8 mouse cellular contexts compared by ENCODE assay signal in genomic region chr10:13965974-13966829, GRCm38 (mm10). TPM values are rescaled to one million over a fixed set of nuclear protein-coding genes. Genes with fewer than 3 reads are reported as not detected.
DNase-seq lines count a peak whose midpoint lies in the region; ATAC-seq and TF ChIP-seq lines count a peak whose summit lies in the region.

Gene Hivep2 (plus strand): TSS chr10:13966075.

- peaks cover 5% of the 10 kb centered on the region for H3K4me1 ChIP-seq in forebrain, embryonic 16.5 days (replicated peaks; ENCODE audit: control insufficient read depth, insufficient read depth, low read length)
- no peaks in the 10 kb centered on the region for H3K4me1 ChIP-seq in lung, postnatal 0 days (ENCODE audit: insufficient read depth, low read depth, low read length)

- peak within 1 kb of the TSS; percentile 71 for H3K4me3 ChIP-seq in forebrain, embryonic 16.5 days (replicated peaks; ENCODE audit: low read length)
- peak within 1 kb of the TSS; percentile 95 for H3K4me3 ChIP-seq in lung, postnatal 0 days (ENCODE audit: low read depth, low read length)

- no peak for TF ChIP-seq EP300 in lung, postnatal 0 days (IDR thresholded peaks at IDR 0.05)

- peak; percentile 70 for DNase-seq in ES-CJ7 (ENCODE audit: low read depth, low spot score)
- DNase-seq in brain, adult 2 months (ENCODE audit: low read depth, low spot score), result peak; percentile 61
- peak; percentile 71 for DNase-seq in heart, postnatal 4 days
- peak; percentile 58 to 65 for DNase-seq in layer of hippocampus, postnatal 10 days (ENCODE audit: low spot score in 2 of 2)
- DNase-seq in lung, postnatal 0 days (ENCODE audit: low spot score), result peak; percentile 76
- DNase-seq in right cerebral cortex, postnatal 10 days (ENCODE audit: low spot score in 2 of 2), result peak; percentile 67 to 71
- DNase-seq in urinary bladder, postnatal 36 days (ENCODE audit: low spot score in 2 of 2), result peak; percentile 49 to 51

- H3K27me3 ChIP-seq in forebrain, embryonic 16.5 days (replicated peaks; ENCODE audit: control insufficient read depth, insufficient read depth, low read length), result no peaks in the 10 kb centered on the region
- no peaks in the 10 kb centered on the region for H3K27me3 ChIP-seq in lung, postnatal 0 days (replicated peaks; ENCODE audit: insufficient read depth, low read length)

- H3K36me3 ChIP-seq in forebrain, embryonic 16.5 days (ENCODE audit: control insufficient read depth, insufficient read depth), result no peaks in the 10 kb centered on the region
- no peaks in the 10 kb centered on the region for H3K36me3 ChIP-seq in lung, postnatal 0 days (ENCODE audit: insufficient read depth, low read length)

- peak within 1 kb of the TSS; percentile 86 for H3K4me2 ChIP-seq in forebrain, embryonic 16.5 days (ENCODE audit: low read length)
- peak within 1 kb of the TSS; percentile 95 for H3K4me2 ChIP-seq in lung, postnatal 0 days (replicated peaks; ENCODE audit: low read depth, low read length)

- no peaks in the 10 kb centered on the region for H3K9me3 ChIP-seq in forebrain, embryonic 16.5 days (ENCODE audit: control insufficient read depth, low read length)
- no peaks in the 10 kb centered on the region for H3K9me3 ChIP-seq in lung, postnatal 0 days (ENCODE audit: low read length)

- under 1% methylated on average over 55 of the region's 67 CpGs for WGBS in forebrain, embryonic 16.5 days
- under 1% methylated on average over 54 of the region's 67 CpGs for WGBS in lung, postnatal 0 days

- H3K9ac ChIP-seq in forebrain, embryonic 16.5 days (replicated peaks; ENCODE audit: low read depth, low read length), result peak within 1 kb of the TSS; percentile 86
- peak within 1 kb of the TSS; percentile 92 for H3K9ac ChIP-seq in lung, postnatal 0 days (replicated peaks; ENCODE audit: low read depth)

- ATAC-seq in forebrain, embryonic 16.5 days, result peak; percentile 30
- ATAC-seq in lung, postnatal 0 days, result peak; percentile 34

- TF ChIP-seq CTCF in lung, postnatal 0 days (IDR thresholded peaks at IDR 0.05), result peak; percentile 28

- peak within 1 kb of the TSS; percentile 97 for H3K27ac ChIP-seq in forebrain, embryonic 16.5 days (ENCODE audit: low read length)
- peak within 1 kb of the TSS; percentile 99 for H3K27ac ChIP-seq in lung, postnatal 0 days (ENCODE audit: low read length)

RNA-seq across cellular contexts. Expression of gene Hivep2, which starts in this region (rescaled TPM):
- 31.0 and 36.3 TPM in 2 replicates for polyA plus RNA-seq in forebrain, embryonic 16.5 days (2015; fragmentation: Nextera tagmentation; extraction: Ambion mirVana)
- 10 to 100 TPM; 28.9 to 30.1 TPM for total RNA-seq in heart, postnatal 4 days (2021)
- total RNA-seq in layer of hippocampus, postnatal 10 days (2021), result 100 to 1,000 TPM; 215 to 228 TPM
- polyA plus RNA-seq in lung, postnatal 0 days (2015; fragmentation: Nextera tagmentation; extraction: Ambion mirVana), result 4.5 and 6.2 TPM in 2 replicates

Comparison
In these comparisons a context has a peak if more than half of its experiments do, and no peak if none do; other contexts are left out.
1. Peak in every context shown above with its lines: DNase-seq, ATAC-seq, H3K4me3 ChIP-seq and H3K27ac ChIP-seq.
2. RNA of gene Hivep2 (total RNA-seq): 215 to 228 TPM in layer of hippocampus, postnatal 10 days; 28.9 to 30.1 TPM in heart, postnatal 4 days; every median in the first group is over 4 times any median in the second.